Mouse (Mus musculus): ENCODE data around the gene Gm21860.
"Not testable (repeated sequence)": the region's sequence is repeated elsewhere in the genome, so short reads cannot be mapped to it uniquely, and the experiment has no call there.

- not testable (repeated sequence) for TF ChIP-seq ZKSCAN1 (IDR thresholded peaks at IDR 0.05; ENCODE audit: borderline replicate concordance, low read depth, low read length); POLR2A (IDR thresholded peaks at IDR 0.05; ENCODE audit: low read depth, low read length)
These were observed 35.0 kb downstream of the Gm21860 start for GRCm38 (mm10) chrY:90719403-90720232.
